Mouse (Mus musculus): ENCODE measurements around the gene Prss41. TPM values are rescaled to one million over a fixed set of nuclear protein-coding genes. Genes with fewer than 3 reads are reported as not detected.
A peak's percentile ranks its signal among the peaks of the same experiment; 100 is the strongest.

Gene Prss41
- total RNA-seq, 2 experiments from 2014 or later = 2.0 to 2.1 TPM

- no peak for DNase-seq
These were observed 18.4 kb downstream of the Prss41 start for GRCm38 (mm10) chr17:23825591-23825990.

GRCm38 (mm10) chr17:23823614-23824013 is 20.4 kb downstream of the Prss41 start:
- no peak for DNase-seq

- DNase-seq = no peak
These were observed 21.0 kb downstream of the Prss41 start for GRCm38 (mm10) chr17:23823018-23823417.

- no peak for DNase-seq
These were observed 21.9 kb downstream of the Prss41 start for GRCm38 (mm10) chr17:23822094-23822493.

GRCm38 (mm10) chr17:23820731-23821130 is 23.2 kb downstream of the Prss41 start:
- DNase-seq = peak in 1 of 2 experiments; percentile 54

GRCm38 (mm10) chr17:23819235-23819634 is 24.7 kb downstream of the Prss41 start:
- no peak for DNase-seq

- DNase-seq = no peak
These were observed 25.4 kb downstream of the Prss41 start for GRCm38 (mm10) chr17:23818579-23818978.

GRCm38 (mm10) chr17:23815641-23816040 is 28.3 kb downstream of the Prss41 start:
- DNase-seq = no peak

GRCm38 (mm10) chr17:23807918-23808317 is 36.1 kb downstream of the Prss41 start:
- no peak for DNase-seq

GRCm38 (mm10) chr17:23806867-23807266 is 37.1 kb downstream of the Prss41 start:
- no peak for DNase-seq

GRCm38 (mm10) chr17:23804426-23805085 is 39.4 kb downstream of the Prss41 start:
- no peak for DNase-seq

- no peak for DNase-seq
These were observed 40.5 kb downstream of the Prss41 start for GRCm38 (mm10) chr17:23803366-23804041.

GRCm38 (mm10) chr17:23802746-23803365 is 41.1 kb downstream of the Prss41 start:
- peak; percentile 97 to 99 for DNase-seq

GRCm38 (mm10) chr17:23801627-23802026 is 42.3 kb downstream of the Prss41 start:
- no peak for DNase-seq

GRCm38 (mm10) chr17:23797316-23797715 is 46.7 kb downstream of the Prss41 start:
- DNase-seq = no peak

- DNase-seq = no peak
These were observed 48.6 kb downstream of the Prss41 start for GRCm38 (mm10) chr17:23795323-23795722.

- no peak for DNase-seq
These were observed 53.0 kb downstream of the Prss41 start for GRCm38 (mm10) chr17:23791079-23791357.

- DNase-seq = peak; percentile 49 to 51
These were observed 53.5 kb downstream of the Prss41 start, which contains the start of gene Srrm2 for GRCm38 (mm10) chr17:23790269-23791078. TSS of gene Srrm2 (plus strand) at chr17:23790532.

GRCm38 (mm10) chr17:23789749-23790268 is 54.2 kb downstream of the Prss41 start:
- DNase-seq = no peak

- no peak for DNase-seq
These were observed 55.0 kb downstream of the Prss41 start for GRCm38 (mm10) chr17:23788973-23789372.
